Mouse (Mus musculus): ENCODE measurements at regions not wholly inside any gene's neighbourhood (a gene's known extent, or its start where the extent isn't known, plus 50 kb on each side); places are given as distances from the start of the nearest gene placed in this dataset.

DNA sequence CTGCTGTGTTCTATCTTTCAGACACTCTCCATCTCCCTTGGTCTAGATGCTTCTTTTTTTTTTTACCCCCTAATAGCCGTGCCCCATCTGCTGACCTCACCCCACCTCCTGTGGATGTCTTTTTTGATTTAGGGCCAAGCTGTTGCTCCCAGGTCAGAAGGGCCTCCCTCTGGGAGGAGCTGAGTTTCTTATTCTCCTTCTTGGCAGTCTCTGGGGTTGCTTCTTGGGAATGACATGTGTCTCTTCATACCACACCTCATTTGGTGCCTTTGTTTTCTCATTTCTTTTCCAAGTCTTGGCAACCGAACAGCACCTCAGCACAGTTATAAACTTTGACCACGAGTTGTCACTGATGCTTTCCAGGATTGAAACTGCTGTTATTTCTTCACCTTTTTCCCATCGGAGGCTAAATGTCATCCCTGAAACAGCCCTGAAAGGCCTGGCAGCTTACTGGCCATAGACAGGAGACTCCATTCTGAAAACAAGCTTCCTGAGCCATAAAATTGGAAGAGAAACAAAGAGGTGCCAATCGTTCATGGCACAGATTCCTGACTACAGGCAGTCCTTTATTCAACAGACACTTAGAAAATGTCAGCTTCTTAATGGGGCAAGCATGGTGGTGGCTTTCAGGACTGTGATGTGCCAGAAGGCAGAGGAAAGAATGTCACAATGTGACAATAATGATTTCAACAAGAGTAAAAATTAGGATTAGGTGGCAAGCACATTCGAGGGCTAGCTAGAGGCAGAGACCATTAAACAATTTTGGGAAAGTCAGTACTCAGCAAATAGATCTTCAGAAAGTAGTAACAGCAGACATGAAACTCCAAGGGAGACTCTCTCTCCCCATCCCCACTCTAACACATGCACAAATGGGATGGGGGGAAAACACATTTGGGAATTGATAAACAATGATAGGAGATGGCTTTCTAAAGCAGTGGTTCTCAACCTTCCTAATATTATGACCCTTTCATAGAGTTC lies 197.1 kb upstream of the Arrdc4 start:
- peak; percentile 43 for DNase-seq (ENCODE audit: low read depth, low spot score)

- peak; percentile 59 for DNase-seq (ENCODE audit: low read depth, low spot score)
Measured at GRCm38 (mm10) chr7:68930627-68931334, 181.7 kb upstream of the Arrdc4 start.

DNA sequence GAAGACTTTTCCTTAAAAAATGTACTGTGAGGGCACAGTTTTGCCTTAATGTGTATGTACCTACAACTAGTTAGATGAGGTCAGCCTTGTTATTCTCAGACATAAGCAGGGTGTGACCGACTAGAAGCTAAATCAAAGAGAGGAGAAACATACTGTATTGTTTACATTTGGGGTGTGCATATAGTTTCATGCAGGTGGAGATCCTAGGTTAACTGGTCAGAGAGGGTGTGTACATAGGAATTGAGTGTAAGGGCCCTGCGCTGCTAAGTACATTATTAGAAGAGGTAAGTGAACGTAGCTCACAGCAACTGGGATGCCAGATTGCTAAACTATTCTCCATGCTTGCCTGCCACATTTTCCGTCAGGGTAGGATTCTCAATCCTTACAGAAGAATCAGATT lies 180.6 kb upstream of the Arrdc4 start:
- no peak for DNase-seq (ENCODE audit: low read depth, low spot score)

GRCm38 (mm10) chr7:68925640-68926039 lies 176.6 kb upstream of the Arrdc4 start:
- no peak for DNase-seq (ENCODE audit: low read depth, low spot score)

DNA sequence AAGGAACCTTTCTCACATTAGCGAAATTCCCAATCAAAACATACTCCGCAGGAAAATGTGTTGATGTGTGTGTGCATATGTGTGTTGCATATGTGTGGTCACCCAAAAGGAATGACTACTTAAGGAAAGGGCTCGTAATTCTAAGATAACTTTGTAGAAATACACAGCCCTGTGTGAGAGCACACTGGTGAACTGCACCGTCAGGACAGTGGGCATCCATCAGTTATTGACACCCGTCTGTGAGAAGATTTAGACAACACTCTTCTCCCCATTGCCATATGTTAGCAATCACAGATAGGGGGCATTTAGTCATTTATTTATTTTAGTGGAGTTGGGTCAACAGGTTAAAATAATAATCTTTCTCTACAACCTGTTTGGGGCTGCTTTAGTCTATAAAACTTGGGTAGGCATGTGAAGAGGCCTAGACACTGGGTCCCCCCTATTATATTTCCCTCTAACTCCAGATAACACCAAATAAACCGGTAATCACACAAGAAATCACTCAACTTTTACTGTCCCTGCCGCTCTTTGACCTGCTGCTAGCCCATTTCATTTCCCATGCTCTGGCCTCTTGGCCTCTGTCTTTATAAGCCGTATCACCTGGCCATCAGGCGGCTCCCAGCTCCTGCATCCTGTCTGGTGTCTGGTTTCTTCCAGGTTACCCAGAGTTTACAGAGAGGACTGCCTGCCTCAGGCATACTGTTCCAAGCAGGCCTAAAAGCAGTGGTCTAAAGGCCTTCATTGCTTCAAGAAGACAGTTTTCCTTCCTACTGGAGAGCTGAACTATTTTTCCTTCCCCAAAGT lies 169.8 kb upstream of the Arrdc4 start:
- DNase-seq (ENCODE audit: low read depth, low spot score): peak; percentile 49

- no peak for DNase-seq (ENCODE audit: low read depth, low spot score)
Measured at GRCm38 (mm10) chr7:68917876-68918200, 168.8 kb upstream of the Arrdc4 start.

GRCm38 (mm10) chr7:68917137-68917875 lies 168.3 kb upstream of the Arrdc4 start:
- DNase-seq (ENCODE audit: low read depth, low spot score): peak; percentile 70

- DNase-seq (ENCODE audit: low read depth, low spot score): no peak
Measured at GRCm38 (mm10) chr7:68915976-68916375, 166.9 kb upstream of the Arrdc4 start.

DNA sequence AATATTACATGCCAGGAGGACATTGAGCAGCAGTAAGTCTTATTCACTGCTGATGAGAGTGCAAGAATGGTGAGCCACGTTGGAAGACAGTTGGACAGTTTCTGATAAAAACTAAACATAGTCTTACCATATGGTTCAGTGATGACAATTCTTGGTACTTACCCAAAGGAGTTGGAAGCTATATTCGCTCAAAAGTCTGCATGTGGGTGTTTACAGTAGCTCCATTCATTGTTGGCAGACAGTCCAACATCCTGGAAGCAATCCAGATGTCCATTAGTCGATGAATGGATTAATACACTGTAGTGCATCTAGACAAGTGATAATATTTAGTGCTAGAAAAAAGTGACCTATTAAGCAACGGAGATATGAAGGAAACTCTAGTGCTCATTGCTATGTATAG lies 165.3 kb upstream of the Arrdc4 start:
- DNase-seq (ENCODE audit: low read depth, low spot score): no peak

DNA sequence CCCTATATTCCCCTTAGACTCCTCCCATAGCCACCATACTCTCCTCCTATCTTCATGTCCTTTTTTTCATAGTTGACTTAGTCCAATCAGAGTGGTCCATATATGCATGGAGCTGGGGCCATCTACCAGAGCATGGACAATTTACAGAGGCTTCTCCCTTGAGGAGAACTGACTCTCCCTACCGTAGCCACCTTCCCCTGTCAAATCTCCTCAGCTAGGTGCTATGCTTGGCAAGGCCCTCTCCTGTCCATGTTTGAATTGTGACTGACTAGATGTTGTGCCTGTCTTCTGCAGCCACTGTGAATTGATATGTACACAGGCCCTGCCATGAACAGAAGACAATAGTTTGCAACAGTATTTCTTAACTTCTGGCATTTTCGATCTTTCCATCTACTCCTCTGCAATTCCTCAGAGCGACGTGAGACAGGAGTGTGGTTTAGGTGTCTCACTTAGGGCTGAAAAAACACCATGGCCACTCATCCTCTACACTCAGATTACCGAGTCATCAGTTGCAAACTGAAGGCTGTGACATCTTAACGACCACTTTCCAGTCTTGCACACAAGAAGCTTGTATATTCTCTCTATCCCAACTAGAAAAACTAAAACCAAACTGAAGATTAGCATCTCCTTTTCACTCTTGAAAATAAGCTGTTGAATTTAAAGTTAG lies 163.1 kb upstream of the Arrdc4 start:
- no peak for DNase-seq (ENCODE audit: low read depth, low spot score)

- no peak for DNase-seq (ENCODE audit: low read depth, low spot score)
Measured at GRCm38 (mm10) chr7:68911562-68911961, 162.5 kb upstream of the Arrdc4 start.

DNA sequence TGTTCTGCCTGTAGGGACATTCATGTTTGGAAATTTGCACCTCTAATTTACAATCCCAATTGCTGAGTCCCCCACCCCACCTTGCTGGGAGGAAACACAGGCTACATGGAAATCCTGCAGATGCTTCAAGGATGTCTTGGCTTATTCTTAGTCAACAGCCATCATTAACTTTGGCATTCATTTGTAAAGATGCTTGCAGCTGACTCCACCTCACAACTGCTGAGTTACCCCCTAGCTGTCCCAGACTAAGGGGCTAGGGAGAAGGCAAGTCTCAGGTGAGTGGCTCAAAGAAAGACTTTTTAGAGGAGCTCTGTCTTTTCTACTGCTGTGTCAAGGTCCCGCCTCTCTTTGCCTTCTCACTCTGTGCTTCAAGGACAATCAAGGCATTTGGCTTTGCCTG lies 160.7 kb upstream of the Arrdc4 start:
- DNase-seq (ENCODE audit: low read depth, low spot score): no peak

DNA sequence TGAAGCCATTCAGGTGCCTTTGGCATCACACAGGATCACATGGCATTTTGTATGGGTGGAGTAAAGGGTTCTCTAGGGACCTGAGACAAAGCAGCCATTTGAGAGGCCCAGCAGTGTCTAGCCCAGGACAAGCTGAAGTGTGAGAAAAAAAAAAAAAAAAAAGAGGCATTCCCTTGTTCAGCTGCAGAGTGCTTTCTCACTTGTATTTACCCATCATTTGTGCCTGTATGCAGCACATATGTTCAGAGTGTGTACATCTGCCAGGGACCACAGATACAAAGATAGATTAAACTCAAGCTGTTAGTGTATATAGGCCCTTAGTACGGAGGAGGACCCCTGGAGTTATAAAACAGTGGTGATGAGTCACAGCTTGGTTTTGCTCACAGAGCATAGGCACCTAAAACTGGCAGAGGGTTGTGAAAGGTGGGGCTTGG lies 159.4 kb upstream of the Arrdc4 start:
- DNase-seq (ENCODE audit: low read depth, low spot score): no peak

- no peak for DNase-seq (ENCODE audit: low read depth, low spot score)
Measured at GRCm38 (mm10) chr7:68907867-68908266, 158.8 kb upstream of the Arrdc4 start.

DNA sequence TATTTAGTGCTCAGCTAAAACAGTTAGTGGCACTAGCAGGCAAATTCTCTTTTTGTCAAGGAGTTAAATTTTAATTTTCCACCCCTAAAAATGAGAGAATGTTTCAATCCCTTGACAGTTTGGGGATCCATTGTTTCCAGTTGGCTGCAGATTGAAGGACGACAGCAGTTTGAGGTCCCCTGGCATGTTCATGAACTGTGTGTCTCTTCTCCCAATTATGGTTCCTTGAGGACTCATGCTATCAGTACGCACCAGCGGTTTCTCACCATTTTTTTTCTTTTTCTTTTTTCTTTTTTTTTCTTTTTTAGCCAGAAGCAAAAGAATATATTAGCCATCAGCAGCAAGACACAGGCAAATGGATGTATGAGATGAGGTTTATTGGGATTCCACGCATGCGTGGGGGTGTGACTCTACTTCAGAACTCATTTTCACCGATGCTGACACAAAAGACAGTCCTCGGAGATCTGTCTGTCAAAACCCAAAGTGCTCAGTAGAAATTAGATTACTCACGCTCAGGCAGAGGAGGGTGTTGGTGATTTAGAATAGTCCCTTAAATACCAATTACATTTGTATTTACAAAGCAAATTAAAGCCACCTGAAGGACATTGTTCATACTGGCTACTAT lies 157.8 kb upstream of the Arrdc4 start:
- no peak for DNase-seq (ENCODE audit: low read depth, low spot score)

GRCm38 (mm10) chr7:68905793-68906192 lies 156.8 kb upstream of the Arrdc4 start:
- DNase-seq (ENCODE audit: low read depth, low spot score): no peak

GRCm38 (mm10) chr7:68886173-68886572 lies 137.1 kb upstream of the Arrdc4 start:
- no peak for DNase-seq (ENCODE audit: low read depth, low spot score)

GRCm38 (mm10) chr7:68873008-68873407 lies 124.0 kb upstream of the Arrdc4 start:
- no peak for DNase-seq (ENCODE audit: low read depth, low spot score)

DNA sequence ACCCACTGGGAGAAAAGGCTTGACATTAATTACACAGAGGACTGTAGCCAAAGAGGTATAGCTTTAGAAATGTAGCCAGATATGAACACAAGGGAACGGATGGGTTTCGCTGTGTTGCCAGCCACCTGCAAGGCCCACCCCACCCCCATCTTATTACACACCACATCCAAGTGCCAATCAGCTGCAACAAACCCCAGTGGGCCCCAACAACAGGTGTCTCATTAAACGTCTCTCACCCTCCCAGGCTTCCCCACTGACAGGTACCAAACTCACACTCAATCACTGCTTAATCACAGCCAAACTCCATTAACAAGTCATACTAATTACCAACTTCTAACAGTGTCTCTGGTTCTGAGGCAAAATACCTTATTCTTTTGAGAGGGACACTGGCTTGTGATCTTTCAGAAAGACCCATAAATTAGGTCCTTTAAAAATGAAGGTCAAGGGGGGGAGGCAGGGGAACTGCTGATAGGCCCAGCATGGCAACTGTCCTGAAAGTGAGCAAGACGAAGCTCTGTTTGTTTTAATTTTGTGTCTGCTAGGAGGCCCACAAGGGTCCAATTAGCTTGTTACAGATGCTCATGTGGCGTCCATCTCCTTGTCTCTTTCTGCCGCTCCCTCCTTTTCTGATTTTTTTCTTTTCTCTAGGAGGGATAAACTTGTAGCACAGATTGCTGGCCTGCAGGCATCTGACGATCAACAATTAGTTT lies 115.4 kb upstream of the Arrdc4 start:
- no peak for DNase-seq (ENCODE audit: low read depth, low spot score)

Measured in mesoderm, embryonic 11.5 days (tissue).